19 mouse cellular contexts compared by ENCODE assay signal in the genomic region with DNA sequence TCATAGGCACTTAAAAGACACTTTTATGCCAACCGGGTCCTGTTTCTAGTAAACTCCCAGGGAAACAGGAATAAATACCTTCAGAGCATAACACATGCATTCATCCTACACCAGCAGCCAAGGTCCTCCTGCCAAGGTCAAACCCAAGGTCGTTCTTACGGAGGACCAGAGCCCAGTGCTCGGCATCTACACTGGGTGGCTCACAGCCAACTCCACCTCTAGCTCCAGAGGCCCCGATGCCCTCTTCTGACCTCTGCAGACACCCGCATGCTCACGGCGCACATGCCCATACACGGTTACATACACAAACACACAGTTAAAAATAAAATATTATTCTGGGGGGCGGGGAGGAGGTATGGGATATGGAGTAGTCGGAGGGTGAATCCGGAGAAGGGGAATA. TPM values are rescaled to one million over a fixed set of nuclear protein-coding genes. Genes with fewer than 3 reads are reported as not detected.
DNase-seq lines count a peak whose midpoint lies in the region; ATAC-seq and TF ChIP-seq lines count a peak whose summit lies in the region.
"Had no signal": no experiment of that assay in that cellular context is flagged by ENCODE, and none has a peak within 500 bp of the region (broad histone marks: within the 10 kb centered on the region; RNA-seq: fewer than 3 reads in every experiment).

No protein-coding gene starts in this region.

- no peaks in the 10 kb centered on the region for H3K79me2 ChIP-seq in heart, adult 2 months (replicated peaks; ENCODE audit: control insufficient read depth, insufficient read depth, low read length)

- H3K27me3 ChIP-seq in heart, adult 2 months (ENCODE audit: control insufficient read depth, insufficient read depth, low read length) = no peaks in the 10 kb centered on the region
- H3K27me3 ChIP-seq in heart, embryonic 15.5 days = peaks cover 12% of the 10 kb centered on the region
- H3K27me3 ChIP-seq: CH12.LX had no signal

- peak overlapping the region; percentile 89 for H3K27ac ChIP-seq in gastrocnemius, adult 2 months
- H3K27ac ChIP-seq in heart, adult 2 months = peak overlapping the region; percentile 80
- H3K27ac ChIP-seq in heart, embryonic 15.5 days = peak overlapping the region; percentile 93
- H3K27ac ChIP-seq: hindbrain, embryonic 15.5 days; liver, embryonic 15.5 days; neural tube, embryonic 15.5 days had no signal

- H3K36me3 ChIP-seq in heart, adult 2 months (ENCODE audit: control insufficient read depth, insufficient read depth, low read length) = no peaks in the 10 kb centered on the region
- no peaks in the 10 kb centered on the region for H3K36me3 ChIP-seq in heart, embryonic 15.5 days
- H3K36me3 ChIP-seq: hindbrain, embryonic 15.5 days; liver, embryonic 15.5 days; neural tube, embryonic 15.5 days had no signal

- TF ChIP-seq POLR2A in heart, adult 2 months (IDR thresholded peaks at IDR 0.05; ENCODE audit: insufficient read depth, low read depth, low read length) = no peak

- H3K4me2 ChIP-seq in heart, embryonic 15.5 days = no peak overlapping the region
- H3K4me2 ChIP-seq: hindbrain, embryonic 15.5 days; liver, embryonic 15.5 days; neural tube, embryonic 15.5 days had no signal

- no peak for TF ChIP-seq CTCF in gastrocnemius, adult 2 months (IDR thresholded peaks at IDR 0.05)
- no peak for TF ChIP-seq CTCF in heart, adult 2 months (IDR thresholded peaks at IDR 0.05)

- peak; percentile 44 for ATAC-seq in heart, embryonic 15.5 days (replicated peaks; ENCODE audit: insufficient number of reproducible peaks, insufficient read depth, low FRiP score, low read depth)
- ATAC-seq: forebrain, embryonic 14.5 days; intestine, embryonic 16.5 days; lung, postnatal 0 days had no signal

- H3K9ac ChIP-seq in heart, adult 2 months (ENCODE audit: low read depth, low read length) = no peak overlapping the region
- no peak overlapping the region for H3K9ac ChIP-seq in heart, embryonic 15.5 days
- H3K9ac ChIP-seq: hindbrain, embryonic 15.5 days; liver, embryonic 15.5 days; neural tube, embryonic 15.5 days had no signal

- intact Hi-C loops in gastrocnemius, adult 2 months (cut with DNase I) = loop anchor here (5.0 kb wide), 1 partner anchor 59 kb away; no protein-coding TSS in a partner anchor
- intact Hi-C loops in heart, adult 2 months (cut with DNase I) = no loop called here

- peaks cover 16% of the 10 kb centered on the region for H3K4me1 ChIP-seq in heart, adult 2 months (ENCODE audit: control insufficient read depth, insufficient read depth, low read length)
- H3K4me1 ChIP-seq in heart, embryonic 15.5 days (replicated peaks) = peaks cover 84% of the 10 kb centered on the region

- no peak for TF ChIP-seq EP300 in heart, adult 2 months (IDR thresholded peaks at IDR 0.05; ENCODE audit: insufficient read depth, low read depth, low read length)

- 58% methylated on average over 12 of the region's 12 CpGs for WGBS in heart, adult 2 months
- 50% methylated on average over 12 of the region's 12 CpGs for WGBS in heart, embryonic 15.5 days

- peak; percentile 52 for DNase-seq in gastrocnemius, adult 2 months
- no peak for DNase-seq in gastrocnemius, adult 18-20 months (ENCODE audit: low spot score)
- DNase-seq in heart, adult 2 months = peak; percentile 58 to 72
- peak; percentile 58 for DNase-seq in kidney, postnatal 14 days
- DNase-seq in urinary bladder, adult 2 months (ENCODE audit: low spot score) = no peak
- DNase-seq in layer of hippocampus, adult 18-20 months (ENCODE audit: low spot score in 2 of 2) = no peak
- no peak for DNase-seq in urinary bladder, postnatal 36 days (ENCODE audit: low spot score in 2 of 2)
- DNase-seq: cerebellum, postnatal 25 days; layer of hippocampus, adult 9-11 months; midbrain, embryonic 14.5 days had no signal

- H3K9me3 ChIP-seq in heart, embryonic 15.5 days (replicated peaks) = no peaks in the 10 kb centered on the region
- H3K9me3 ChIP-seq: hindbrain, embryonic 15.5 days; liver, embryonic 15.5 days; neural tube, embryonic 15.5 days had no signal

- H3K4me3 ChIP-seq in gastrocnemius, adult 2 months = no peak overlapping the region
- H3K4me3 ChIP-seq in heart, adult 2 months = no peak overlapping the region
- H3K4me3 ChIP-seq in heart, embryonic 15.5 days = no peak overlapping the region
- H3K4me3 ChIP-seq: hindbrain, embryonic 15.5 days; liver, embryonic 15.5 days; myocyte; neural tube, embryonic 15.5 days had no signal

RNA-seq across cellular contexts. Expression of a gene that starts 14.9 kb away (rescaled TPM):
- total RNA-seq in gastrocnemius, adult 2 months (2021) = 1 to 10 TPM; 7.1 to 9.1 TPM
- total RNA-seq in gastrocnemius, adult 18-20 months (2021) = 10 to 100 TPM; 10.1 to 12.8 TPM
- 10 to 100 TPM; 11.2 to 18.3 TPM for total RNA-seq in heart, adult 2 months (2021)
- polyA plus RNA-seq in heart, adult 2 months (2012; rRNA removed) = 10.2 and 12.8 TPM in 2 replicates
- polyA plus RNA-seq in heart, embryonic 15.5 days (2015; fragmentation: Nextera tagmentation; extraction: Ambion mirVana) = 9.7 and 10.5 TPM in 2 replicates
- 2.4 and 4.9 TPM in 2 replicates for polyA plus RNA-seq in urinary bladder, adult 2 months (2012; rRNA removed)
- 10 to 100 TPM; 18.3 to 18.6 TPM for total RNA-seq in layer of hippocampus, adult 18-20 months (2021)

Comparison
In these comparisons a context has a peak if more than half of its experiments do, and no peak if none do; other contexts are left out.
1. DNase-seq: peak in gastrocnemius, adult 2 months (single experiment), heart, adult 2 months (2 of 2) and kidney, postnatal 14 days (single experiment); none in gastrocnemius, adult 18-20 months (single experiment), urinary bladder, adult 2 months (single experiment), layer of hippocampus, adult 18-20 months (0 of 2) and urinary bladder, postnatal 36 days (0 of 2).
2. Peak in every context shown above with its lines, with median percentiles within 50 percentile points of each other: H3K27ac ChIP-seq.